Comparison of ENCODE assay signal across 28 mouse cellular contexts in genomic region chr12:3700503-3700902, GRCm38 (mm10).
DNase-seq lines count a peak whose midpoint lies in the region; ATAC-seq and TF ChIP-seq lines count a peak whose summit lies in the region.
"Had no signal": no experiment of that assay in that cellular context is flagged by ENCODE, and none has a peak within 500 bp of the region (broad histone marks: within the 10 kb centered on the region; RNA-seq: fewer than 3 reads in every experiment).

No protein-coding gene starts in this region.

- intact Hi-C loops in left cerebral cortex, postnatal 4 days (cut with DNase I): no loop called here

- H3K9me3 ChIP-seq in lung, postnatal 0 days (ENCODE audit: low read length): no peaks in the 10 kb centered on the region
- H3K9me3 ChIP-seq: embryonic facial prominence, embryonic 12.5 days; embryonic facial prominence, embryonic 15.5 days; heart, embryonic 12.5 days; heart, embryonic 15.5 days; hindbrain, embryonic 10.5 days; hindbrain, embryonic 13.5 days; intestine, embryonic 15.5 days had no signal

- WGBS in lung, postnatal 0 days: 73% methylated on average over 4 of the region's 4 CpGs

- TF ChIP-seq CTCF in lung, postnatal 0 days (IDR thresholded peaks at IDR 0.05): no peak

- H3K9ac ChIP-seq in lung, postnatal 0 days (replicated peaks; ENCODE audit: low read depth): no peak overlapping the region
- H3K9ac ChIP-seq: embryonic facial prominence, embryonic 12.5 days; embryonic facial prominence, embryonic 15.5 days; forebrain, postnatal 0 days; heart, embryonic 12.5 days; heart, embryonic 15.5 days; hindbrain, embryonic 13.5 days; intestine, embryonic 15.5 days had no signal

- no peak for ATAC-seq in lung, postnatal 0 days
- ATAC-seq in megakaryocyte progenitor cell, adult 5-6 weeks (replicated peaks; ENCODE audit: poor library complexity): peak; percentile 45; the same call in 1 of the 2 replicates
- ATAC-seq: activated CD4-positive, CD25-positive, alpha-beta regulatory T cell, adult 4 months; forebrain, embryonic 14.5 days; forebrain, postnatal 0 days; hindbrain, embryonic 16.5 days; intestine, embryonic 15.5 days had no signal

- no peak for TF ChIP-seq EP300 in lung, postnatal 0 days (IDR thresholded peaks at IDR 0.05)

- no peaks in the 10 kb centered on the region for H3K36me3 ChIP-seq in lung, postnatal 0 days (ENCODE audit: insufficient read depth, low read length)
- H3K36me3 ChIP-seq: embryonic facial prominence, embryonic 12.5 days; embryonic facial prominence, embryonic 15.5 days; heart, embryonic 12.5 days; heart, embryonic 15.5 days; hindbrain, embryonic 10.5 days; hindbrain, embryonic 13.5 days; intestine, embryonic 15.5 days had no signal

- DNase-seq in lung, postnatal 0 days (ENCODE audit: low spot score): peak; percentile 40
- DNase-seq in lung, adult 18-20 months: no peak
- peak; percentile 33 for DNase-seq in 416B (ENCODE audit: low read depth)
- DNase-seq in NIH3T3 (ENCODE audit: low read depth): peak; percentile 16
- DNase-seq in left cerebral cortex, postnatal 4 days: no peak
- no peak for DNase-seq in cerebellum, adult 11 months
- DNase-seq: adrenal gland, postnatal 14 days; B cell, adult 2 months; cerebellum, adult 18-20 months; cerebellum, adult 9-10 months; cerebellum, postnatal 14 days; forebrain, postnatal 0 days; gastrocnemius, postnatal 25 days; heart, postnatal 10 days; heart, postnatal 36 days; kidney, adult 11 months had no signal

- H3K27ac ChIP-seq in lung, postnatal 0 days (ENCODE audit: low read length): no peak overlapping the region
- H3K27ac ChIP-seq: embryonic facial prominence, embryonic 12.5 days; embryonic facial prominence, embryonic 15.5 days; heart, embryonic 15.5 days; hindbrain, embryonic 10.5 days; hindbrain, embryonic 13.5 days; intestine, embryonic 15.5 days had no signal

- no peak overlapping the region for H3K4me3 ChIP-seq in lung, postnatal 0 days (ENCODE audit: low read depth, low read length)
- H3K4me3 ChIP-seq: embryonic facial prominence, embryonic 12.5 days; embryonic facial prominence, embryonic 15.5 days; heart, embryonic 12.5 days; heart, embryonic 15.5 days; hindbrain, embryonic 10.5 days; hindbrain, embryonic 13.5 days; intestine, embryonic 15.5 days had no signal

- no peaks in the 10 kb centered on the region for H3K27me3 ChIP-seq in lung, postnatal 0 days (replicated peaks; ENCODE audit: insufficient read depth, low read length)
- H3K27me3 ChIP-seq: CH12.LX; embryonic facial prominence, embryonic 12.5 days; embryonic facial prominence, embryonic 15.5 days; heart, embryonic 12.5 days; heart, embryonic 15.5 days; hindbrain, embryonic 13.5 days; intestine, embryonic 15.5 days had no signal

- H3K4me2 ChIP-seq in lung, postnatal 0 days (replicated peaks; ENCODE audit: low read depth, low read length): no peak overlapping the region
- H3K4me2 ChIP-seq: embryonic facial prominence, embryonic 12.5 days; embryonic facial prominence, embryonic 15.5 days; heart, embryonic 12.5 days; heart, embryonic 15.5 days; hindbrain, embryonic 13.5 days; intestine, embryonic 15.5 days had no signal

- no peaks in the 10 kb centered on the region for H3K4me1 ChIP-seq in lung, postnatal 0 days (ENCODE audit: insufficient read depth, low read depth, low read length)
- H3K4me1 ChIP-seq: embryonic facial prominence, embryonic 12.5 days; embryonic facial prominence, embryonic 15.5 days; heart, embryonic 12.5 days; heart, embryonic 15.5 days; hindbrain, embryonic 10.5 days; hindbrain, embryonic 13.5 days; intestine, embryonic 15.5 days had no signal

Comparison
In these comparisons a context has a peak if more than half of its experiments do, and no peak if none do; other contexts are left out.
1. DNase-seq: peak in lung, postnatal 0 days (single experiment), 416B (single experiment) and NIH3T3 (single experiment); none in lung, adult 18-20 months (0 of 2), left cerebral cortex, postnatal 4 days (single experiment) and cerebellum, adult 11 months (single experiment).